Mouse (Mus musculus): Measurements from ENCODE around the gene Agfg1.

- TF ChIP-seq CTCF (IDR thresholded peaks at IDR 0.05; ENCODE audit: borderline replicate concordance, insufficient read depth, low read length) (no peak), POLR2A (IDR thresholded peaks at IDR 0.05; ENCODE audit: low read depth, low read length) (no peak)
Observed at GRCm38 (mm10) chr1:82797088-82797487, 42.2 kb upstream of the Agfg1 start.
